Mouse (Mus musculus) cortical plate, adult 2 months (tissue): ENCODE measurements around the gene Lrr1.

Source experiments
- CTCF ChIP-seq: fragments of 200-500 bp; IDR thresholded peaks from 2 replicates; pipeline ENCODE4 v1.5.1; 2011; ENCODE audit warnings: mild to moderate bottlenecking, control low read depth, low read length; ENCODE audit not compliant: insufficient read depth; ENCODE audit errors: extremely low read depth
- POLR2A ChIP-seq: fragments of 200-500 bp; IDR thresholded peaks from 2 replicates; pipeline ENCODE4 v1.6.1; 2011; ENCODE audit warnings: mild to moderate bottlenecking, low read length, control low read depth; ENCODE audit not compliant: insufficient read depth; ENCODE audit errors: extremely low read depth

DNA sequence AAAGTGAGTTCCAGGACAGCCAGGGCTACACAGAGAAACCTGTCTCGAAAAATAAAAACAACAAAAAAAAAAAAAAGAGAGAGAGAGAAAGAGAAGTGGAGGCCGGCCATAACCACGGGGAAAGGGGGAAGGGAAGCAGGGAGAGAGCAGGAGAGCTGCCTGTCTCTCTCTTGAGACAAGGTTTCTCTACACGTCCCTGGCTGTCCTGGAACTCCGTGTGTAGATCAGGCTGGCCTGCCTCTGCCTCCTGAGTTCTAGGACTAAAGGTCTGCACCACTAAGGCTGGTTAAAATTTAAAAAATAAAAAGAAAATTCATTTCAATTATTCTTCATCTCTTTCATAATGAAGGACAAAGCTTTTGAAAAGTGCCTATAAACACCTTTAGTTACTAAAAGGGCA lies 22.8 kb downstream of the Lrr1 start:
- TF ChIP-seq POLR2A (no peak), CTCF (no peak)
